Mouse (Mus musculus): Measurements from ENCODE around the gene Pgm5. TPM values are rescaled to one million over a fixed set of nuclear protein-coding genes. Genes with fewer than 3 reads are reported as not detected.
A peak's percentile ranks its signal among the peaks of the same experiment; 100 is the strongest.

The Pgm5 gene
- polyA plus RNA-seq, 1 experiment from 2014 or later: 4.8 TPM

GRCm38 (mm10) chr19:24688327-24688726 is 173.3 kb downstream of the Pgm5 start:
- no peak overlapping the region for H3K27ac ChIP-seq (ENCODE audit: low read length)
- 76% methylated on average over 6 of the region's 6 CpGs for WGBS
- 0 out of 2 replicates have a peak, but pooled peaks cover 10% of the 10 kb centered on the region for H3K4me1 ChIP-seq (ENCODE audit: control insufficient read depth, insufficient read depth, low read length)
- H3K36me3 ChIP-seq (ENCODE audit: control insufficient read depth, insufficient read depth, low read length): no peaks in the 10 kb centered on the region
- no peak overlapping the region for H3K4me3 ChIP-seq (ENCODE audit: low read length)
- H3K4me2 ChIP-seq (ENCODE audit: low read depth, low read length): no peak overlapping the region
- no peak overlapping the region for H3K9ac ChIP-seq (ENCODE audit: low read depth, low read length)
- H3K27me3 ChIP-seq (replicated peaks; ENCODE audit: control insufficient read depth, insufficient read depth, low read length): no peaks in the 10 kb centered on the region
- no peaks in the 10 kb centered on the region for H3K9me3 ChIP-seq (ENCODE audit: control insufficient read depth, low read length)
- ATAC-seq: no peak

GRCm38 (mm10) chr19:24686411-24686810 is 175.2 kb downstream of the Pgm5 start:
- WGBS: 87% methylated on average over 10 of the region's 10 CpGs

GRCm38 (mm10) chr19:24683016-24683720 is 178.5 kb downstream of the Pgm5 start:
- WGBS: 51% methylated on average over 12 of the region's 12 CpGs
- Histone ChIP-seq H3K36me3 (ENCODE audit: control insufficient read depth, insufficient read depth, low read length) (no peaks in the 10 kb centered on the region), H3K4me3 (ENCODE audit: low read length) (no peak overlapping the region), H3K27me3 (replicated peaks; ENCODE audit: control insufficient read depth, insufficient read depth, low read length) (no peaks in the 10 kb centered on the region), H3K4me1 (ENCODE audit: control insufficient read depth, insufficient read depth, low read length) (0 out of 2 replicates have a peak, but pooled peaks cover 10% of the 10 kb centered on the region), H3K27ac (ENCODE audit: low read length) (peak overlapping the region; percentile 87), H3K4me2 (ENCODE audit: low read depth, low read length) (no peak overlapping the region), H3K9me3 (ENCODE audit: control insufficient read depth, low read length) (no peaks in the 10 kb centered on the region), H3K9ac (ENCODE audit: low read depth, low read length) (0 out of 2 replicates have a peak overlapping the region, but pooled peaks have one; percentile 8)
- ATAC-seq: peak; percentile 96

More at GRCm38 (mm10) chr19:24686411-24686810, 175.2 kb downstream of the Pgm5 start:
- Histone ChIP-seq H3K4me1 (ENCODE audit: control insufficient read depth, insufficient read depth, low read length) (0 out of 2 replicates have a peak, but pooled peaks cover 10% of the 10 kb centered on the region), H3K36me3 (ENCODE audit: control insufficient read depth, insufficient read depth, low read length) (no peaks in the 10 kb centered on the region), H3K27ac (ENCODE audit: low read length) (no peak overlapping the region), H3K4me3 (ENCODE audit: low read length) (no peak overlapping the region), H3K27me3 (replicated peaks; ENCODE audit: control insufficient read depth, insufficient read depth, low read length) (no peaks in the 10 kb centered on the region), H3K4me2 (ENCODE audit: low read depth, low read length) (no peak overlapping the region), H3K9me3 (ENCODE audit: control insufficient read depth, low read length) (no peaks in the 10 kb centered on the region), H3K9ac (ENCODE audit: low read depth, low read length) (no peak overlapping the region)
- no peak for ATAC-seq

GRCm38 (mm10) chr19:24677242-24677984 is 184.2 kb downstream of the Pgm5 start:
- Histone ChIP-seq H3K36me3 (ENCODE audit: control insufficient read depth, insufficient read depth, low read length) (no peaks in the 10 kb centered on the region), H3K27me3 (replicated peaks; ENCODE audit: control insufficient read depth, insufficient read depth, low read length) (no peaks in the 10 kb centered on the region), H3K9me3 (ENCODE audit: control insufficient read depth, low read length) (no peaks in the 10 kb centered on the region), H3K4me3 (ENCODE audit: low read length) (no peak overlapping the region), H3K27ac (ENCODE audit: low read length) (no peak overlapping the region), H3K4me1 (ENCODE audit: control insufficient read depth, insufficient read depth, low read length) (peaks cover 16% of the 10 kb centered on the region; the same call in 1 of the 2 replicates), H3K9ac (ENCODE audit: low read depth, low read length) (no peak overlapping the region), H3K4me2 (ENCODE audit: low read depth, low read length) (no peak overlapping the region)
- no peak for ATAC-seq
- 72% methylated on average over 8 of the region's 8 CpGs for WGBS

- peaks cover 16% of the 10 kb centered on the region; the same call in 1 of the 2 replicates for H3K4me1 ChIP-seq (ENCODE audit: control insufficient read depth, insufficient read depth, low read length)
- H3K4me3 ChIP-seq (ENCODE audit: low read length): no peak overlapping the region
- no peak overlapping the region for H3K27ac ChIP-seq (ENCODE audit: low read length)
- no peak overlapping the region for H3K9ac ChIP-seq (ENCODE audit: low read depth, low read length)
- 88% methylated on average over 7 of the region's 7 CpGs for WGBS
- no peak for ATAC-seq
- H3K36me3 ChIP-seq (ENCODE audit: control insufficient read depth, insufficient read depth, low read length): no peaks in the 10 kb centered on the region
- H3K27me3 ChIP-seq (replicated peaks; ENCODE audit: control insufficient read depth, insufficient read depth, low read length): no peaks in the 10 kb centered on the region
- H3K9me3 ChIP-seq (ENCODE audit: control insufficient read depth, low read length): no peaks in the 10 kb centered on the region
- H3K4me2 ChIP-seq (ENCODE audit: low read depth, low read length): no peak overlapping the region
Measured at GRCm38 (mm10) chr19:24676429-24676828, 185.2 kb downstream of the Pgm5 start.

- no peaks in the 10 kb centered on the region for H3K27me3 ChIP-seq (replicated peaks; ENCODE audit: control insufficient read depth, insufficient read depth, low read length)
- ATAC-seq: peak; percentile 70
- peaks cover 16% of the 10 kb centered on the region; the same call in 1 of the 2 replicates for H3K4me1 ChIP-seq (ENCODE audit: control insufficient read depth, insufficient read depth, low read length)
- no peak within 1 kb of the TSS for H3K4me3 ChIP-seq (ENCODE audit: low read length)
- no peak within 1 kb of the TSS for H3K9ac ChIP-seq (ENCODE audit: low read depth, low read length)
- H3K9me3 ChIP-seq (ENCODE audit: control insufficient read depth, low read length): no peaks in the 10 kb centered on the region
- WGBS: 48% methylated on average over 4 of the region's 4 CpGs
- no peaks in the 10 kb centered on the region for H3K36me3 ChIP-seq (ENCODE audit: control insufficient read depth, insufficient read depth, low read length)
- peak within 1 kb of the TSS; percentile 26; the same call in 1 of the 2 replicates for H3K27ac ChIP-seq (ENCODE audit: low read length)
- H3K4me2 ChIP-seq (ENCODE audit: low read depth, low read length): 0 out of 2 replicates have a peak within 1 kb of the TSS, but pooled peaks have one; percentile 19
Measured at GRCm38 (mm10) chr19:24673762-24674161, 187.9 kb downstream of the Pgm5 start, which contains the start of gene Tmem252. Gene Tmem252, plus strand, starts transcription at chr19:24674008.

GRCm38 (mm10) chr19:24673331-24673730 is 188.3 kb downstream of the Pgm5 start:
- WGBS: 56% methylated on average over 10 of the region's 10 CpGs
- H3K9me3 ChIP-seq (ENCODE audit: control insufficient read depth, low read length): no peaks in the 10 kb centered on the region
- H3K4me3 ChIP-seq (ENCODE audit: low read length): no peak overlapping the region
- H3K27me3 ChIP-seq (replicated peaks; ENCODE audit: control insufficient read depth, insufficient read depth, low read length): no peaks in the 10 kb centered on the region
- H3K9ac ChIP-seq (ENCODE audit: low read depth, low read length): no peak overlapping the region
- no peak overlapping the region for H3K4me2 ChIP-seq (ENCODE audit: low read depth, low read length)
- H3K27ac ChIP-seq (ENCODE audit: low read length): peak overlapping the region; percentile 26; the same call in 1 of the 2 replicates
- peak; percentile 34; the same call in 1 of the 2 replicates for ATAC-seq
- H3K4me1 ChIP-seq (ENCODE audit: control insufficient read depth, insufficient read depth, low read length): peaks cover 16% of the 10 kb centered on the region; the same call in 1 of the 2 replicates
- no peaks in the 10 kb centered on the region for H3K36me3 ChIP-seq (ENCODE audit: control insufficient read depth, insufficient read depth, low read length)

GRCm38 (mm10) chr19:24672366-24672960 is 189.2 kb downstream of the Pgm5 start:
- H3K27ac ChIP-seq (ENCODE audit: low read length): peak overlapping the region; percentile 7; the same call in 1 of the 2 replicates

GRCm38 (mm10) chr19:24671571-24671970 is 190.1 kb downstream of the Pgm5 start:
- Histone ChIP-seq H3K27ac (ENCODE audit: low read length) (no peak overlapping the region), H3K4me2 (ENCODE audit: low read depth, low read length) (no peak overlapping the region), H3K27me3 (replicated peaks; ENCODE audit: control insufficient read depth, insufficient read depth, low read length) (no peaks in the 10 kb centered on the region), H3K4me3 (ENCODE audit: low read length) (no peak overlapping the region), H3K36me3 (ENCODE audit: control insufficient read depth, insufficient read depth, low read length) (no peaks in the 10 kb centered on the region), H3K9me3 (ENCODE audit: control insufficient read depth, low read length) (no peaks in the 10 kb centered on the region), H3K9ac (ENCODE audit: low read depth, low read length) (no peak overlapping the region), H3K4me1 (ENCODE audit: control insufficient read depth, insufficient read depth, low read length) (peaks cover 16% of the 10 kb centered on the region; the same call in 1 of the 2 replicates)
- ATAC-seq: no peak
- 71% methylated on average over 3 of the region's 3 CpGs for WGBS

More at GRCm38 (mm10) chr19:24672366-24672960, 189.2 kb downstream of the Pgm5 start:
- Histone ChIP-seq H3K4me1 (ENCODE audit: control insufficient read depth, insufficient read depth, low read length) (peaks cover 16% of the 10 kb centered on the region; the same call in 1 of the 2 replicates), H3K9me3 (ENCODE audit: control insufficient read depth, low read length) (no peaks in the 10 kb centered on the region), H3K36me3 (ENCODE audit: control insufficient read depth, insufficient read depth, low read length) (no peaks in the 10 kb centered on the region), H3K4me2 (ENCODE audit: low read depth, low read length) (no peak overlapping the region), H3K4me3 (ENCODE audit: low read length) (no peak overlapping the region), H3K27me3 (replicated peaks; ENCODE audit: control insufficient read depth, insufficient read depth, low read length) (no peaks in the 10 kb centered on the region), H3K9ac (ENCODE audit: low read depth, low read length) (no peak overlapping the region)
- ATAC-seq: peak; percentile 32; the same call in 1 of the 2 replicates
- 49% methylated on average over 10 of the region's 10 CpGs for WGBS
